Mouse (Mus musculus): ENCODE data around the gene Aggf1. TPM values are rescaled to one million over a fixed set of nuclear protein-coding genes. Genes with fewer than 3 reads are reported as not detected.
"Not testable (repeated sequence)": the region's sequence is repeated elsewhere in the genome, so short reads cannot be mapped to it uniquely, and the experiment has no call there.

Aggf1 gene
- polyA plus RNA-seq, 1 experiment, result 22.5 TPM

DNA sequence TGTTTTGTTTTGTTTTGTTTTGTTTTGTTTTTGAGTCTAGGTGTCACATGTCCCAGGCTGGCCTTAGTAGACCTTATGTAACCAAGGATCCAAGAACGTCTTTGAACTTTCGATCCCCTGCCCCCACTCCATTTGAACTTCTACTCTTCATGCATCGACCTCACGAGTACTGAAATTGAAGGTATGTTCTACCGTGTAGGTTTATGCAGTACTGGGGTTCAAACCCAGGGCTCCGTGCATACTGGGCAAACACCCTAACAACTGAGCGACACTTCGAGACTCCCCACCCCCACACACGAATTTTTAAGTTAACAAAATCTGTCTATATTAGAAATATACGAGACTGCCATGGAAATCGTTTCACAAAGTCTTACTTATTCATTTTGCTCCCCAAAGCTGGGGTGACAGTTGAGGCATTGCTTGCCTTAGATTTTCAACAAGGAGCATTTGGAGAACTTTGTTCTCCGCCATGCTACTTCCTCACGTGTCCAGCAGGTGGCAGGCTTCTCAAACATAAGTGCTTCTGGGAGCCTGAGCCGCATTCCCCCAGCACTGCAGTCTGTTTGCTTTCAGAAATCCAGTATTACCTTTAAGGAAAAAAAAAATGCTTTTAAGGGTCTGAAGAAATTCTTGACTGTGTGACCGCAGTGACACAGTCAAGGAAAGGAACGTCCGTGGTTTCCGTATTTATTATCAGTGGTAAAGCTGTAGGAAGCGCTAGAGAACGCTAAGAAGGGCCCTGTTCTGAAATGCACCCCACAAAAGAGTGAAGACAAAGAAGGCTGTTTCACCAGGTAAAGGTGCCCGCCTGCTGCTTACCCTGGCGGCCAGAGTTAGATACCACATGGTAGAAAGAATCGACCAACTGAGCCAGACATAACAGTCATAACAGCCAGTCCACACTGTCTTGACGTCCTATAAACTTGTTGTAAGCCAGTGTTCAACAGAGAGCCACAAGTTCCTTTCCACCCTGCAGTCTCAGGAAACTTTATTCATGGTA lies 15.0 kb upstream of the Aggf1 start:
- Histone ChIP-seq H3K27ac (ENCODE audit: control insufficient read depth, insufficient read depth, low read length) (no peak overlapping the region), H3K27me3 (ENCODE audit: control insufficient read depth, insufficient read depth, low read length) (no peaks in the 10 kb centered on the region), H3K4me1 (replicated peaks; ENCODE audit: control insufficient read depth, insufficient read depth, low read length) (peaks cover 5% of the 10 kb centered on the region; the same call in 1 of the 2 replicates), H3K4me3 (ENCODE audit: control insufficient read depth, insufficient read depth, low read length) (no peak overlapping the region), H3K36me3 (ENCODE audit: control insufficient read depth, insufficient read depth, low read length) (no peaks in the 10 kb centered on the region)
- peak; percentile 72 for DNase-seq
- TF ChIP-seq POLR2A (IDR thresholded peaks at IDR 0.05; ENCODE audit: control insufficient read depth, extremely low read depth, insufficient read depth, low read length, poor library complexity) (no peak), CTCF (IDR thresholded peaks at IDR 0.05; ENCODE audit: borderline replicate concordance, control insufficient read depth, extremely low read depth, insufficient read depth, low read length, poor library complexity) (peak; percentile 67; the same call in 1 of the 2 replicates)
- WGBS, result 31% methylated on average over 24 of the region's 24 CpGs

DNA sequence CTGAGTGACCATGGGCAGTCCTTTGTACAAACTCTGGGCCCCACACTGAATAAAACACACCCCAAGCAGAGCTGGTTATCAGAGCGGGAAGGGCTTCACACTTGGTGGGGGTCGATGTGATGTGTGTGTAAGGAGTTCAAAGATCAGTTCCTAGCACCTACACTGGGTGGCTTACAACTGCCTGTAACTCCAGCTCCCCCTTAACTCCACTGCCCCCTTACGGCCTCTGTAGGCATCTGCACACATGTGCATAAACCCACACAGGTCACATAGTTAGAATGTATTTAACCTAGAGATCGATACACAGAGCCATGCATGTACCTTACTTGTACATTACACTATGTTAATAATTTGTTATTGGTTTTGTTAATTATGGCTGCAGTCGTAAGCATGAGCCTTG lies 13.1 kb upstream of the Aggf1 start:
- WGBS, result 91% methylated on average over 5 of the region's 5 CpGs
- H3K4me1 ChIP-seq (replicated peaks; ENCODE audit: control insufficient read depth, insufficient read depth, low read length), result peaks cover 4% of the 10 kb centered on the region; the same call in 1 of the 2 replicates
- no peak for DNase-seq
- H3K27ac ChIP-seq (ENCODE audit: control insufficient read depth, insufficient read depth, low read length), result no peak overlapping the region
- H3K27me3 ChIP-seq (ENCODE audit: control insufficient read depth, insufficient read depth, low read length), result no peaks in the 10 kb centered on the region
- no peak for TF ChIP-seq CTCF (IDR thresholded peaks at IDR 0.05; ENCODE audit: borderline replicate concordance, control insufficient read depth, extremely low read depth, insufficient read depth, low read length, poor library complexity)
- no peak for TF ChIP-seq POLR2A (IDR thresholded peaks at IDR 0.05; ENCODE audit: control insufficient read depth, extremely low read depth, insufficient read depth, low read length, poor library complexity)
- H3K4me3 ChIP-seq (ENCODE audit: control insufficient read depth, insufficient read depth, low read length), result no peak overlapping the region
- no peaks in the 10 kb centered on the region for H3K36me3 ChIP-seq (ENCODE audit: control insufficient read depth, insufficient read depth, low read length)

DNA sequence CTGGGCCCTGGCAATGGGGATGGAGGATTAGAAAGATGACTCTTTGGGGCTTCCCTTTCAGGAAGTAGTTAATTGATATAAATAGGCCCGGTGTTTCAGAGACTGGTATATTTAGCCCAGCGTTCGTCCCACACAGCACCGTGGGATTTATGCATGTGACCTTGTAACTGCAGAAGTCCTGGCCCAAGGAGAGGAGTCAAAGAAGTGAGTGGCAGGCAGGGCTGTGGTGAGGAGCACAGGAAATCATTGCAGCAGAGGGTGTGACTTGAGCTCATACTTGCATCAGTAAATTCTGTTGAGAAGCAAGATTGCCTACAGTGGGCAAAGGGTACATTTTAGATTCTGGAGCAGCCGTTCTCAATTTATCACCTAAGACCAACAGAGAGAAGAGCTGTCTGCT lies 7.3 kb upstream of the Aggf1 start:
- Histone ChIP-seq H3K36me3 (ENCODE audit: control insufficient read depth, insufficient read depth, low read length) (no peaks in the 10 kb centered on the region), H3K4me3 (ENCODE audit: control insufficient read depth, insufficient read depth, low read length) (no peak overlapping the region), H3K27me3 (ENCODE audit: control insufficient read depth, insufficient read depth, low read length) (no peaks in the 10 kb centered on the region), H3K27ac (ENCODE audit: control insufficient read depth, insufficient read depth, low read length) (no peak overlapping the region), H3K4me1 (replicated peaks; ENCODE audit: control insufficient read depth, insufficient read depth, low read length) (no peaks in the 10 kb centered on the region)
- no peak for DNase-seq
- WGBS, result 17% methylated on average over 5 of the region's 5 CpGs
- TF ChIP-seq POLR2A (IDR thresholded peaks at IDR 0.05; ENCODE audit: control insufficient read depth, extremely low read depth, insufficient read depth, low read length, poor library complexity) (no peak), CTCF (IDR thresholded peaks at IDR 0.05; ENCODE audit: borderline replicate concordance, control insufficient read depth, extremely low read depth, insufficient read depth, low read length, poor library complexity) (no peak)

DNA sequence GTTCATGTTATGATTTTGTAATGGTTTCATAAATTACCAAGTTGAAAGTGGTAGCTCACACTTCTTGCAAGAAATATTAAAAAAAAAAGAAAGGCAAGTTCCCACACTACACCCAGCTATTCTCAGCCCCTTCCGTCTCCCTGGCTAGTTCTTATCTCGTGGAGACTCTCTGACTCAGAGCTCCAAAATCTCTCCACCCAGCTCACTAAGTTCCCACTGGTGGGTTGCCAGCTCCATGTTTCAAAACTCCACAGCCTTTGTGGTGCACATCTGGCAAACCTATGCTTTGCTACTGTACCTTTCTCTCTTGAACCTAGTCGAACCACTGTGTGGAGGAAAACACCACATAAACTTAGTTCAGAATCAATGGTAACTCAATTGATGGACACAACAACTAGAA lies 3.5 kb upstream of the Aggf1 start:
- TF ChIP-seq POLR2A (IDR thresholded peaks at IDR 0.05; ENCODE audit: control insufficient read depth, extremely low read depth, insufficient read depth, low read length, poor library complexity) (no peak), CTCF (IDR thresholded peaks at IDR 0.05; ENCODE audit: borderline replicate concordance, control insufficient read depth, extremely low read depth, insufficient read depth, low read length, poor library complexity) (no peak)
- Histone ChIP-seq H3K27ac (ENCODE audit: control insufficient read depth, insufficient read depth, low read length) (no peak overlapping the region), H3K4me3 (ENCODE audit: control insufficient read depth, insufficient read depth, low read length) (no peak overlapping the region), H3K36me3 (ENCODE audit: control insufficient read depth, insufficient read depth, low read length) (no peaks in the 10 kb centered on the region), H3K27me3 (ENCODE audit: control insufficient read depth, insufficient read depth, low read length) (no peaks in the 10 kb centered on the region), H3K4me1 (replicated peaks; ENCODE audit: control insufficient read depth, insufficient read depth, low read length) (peaks cover 7% of the 10 kb centered on the region)
- 89% methylated on average over 3 of the region's 3 CpGs for WGBS
- DNase-seq, result no peak

DNA sequence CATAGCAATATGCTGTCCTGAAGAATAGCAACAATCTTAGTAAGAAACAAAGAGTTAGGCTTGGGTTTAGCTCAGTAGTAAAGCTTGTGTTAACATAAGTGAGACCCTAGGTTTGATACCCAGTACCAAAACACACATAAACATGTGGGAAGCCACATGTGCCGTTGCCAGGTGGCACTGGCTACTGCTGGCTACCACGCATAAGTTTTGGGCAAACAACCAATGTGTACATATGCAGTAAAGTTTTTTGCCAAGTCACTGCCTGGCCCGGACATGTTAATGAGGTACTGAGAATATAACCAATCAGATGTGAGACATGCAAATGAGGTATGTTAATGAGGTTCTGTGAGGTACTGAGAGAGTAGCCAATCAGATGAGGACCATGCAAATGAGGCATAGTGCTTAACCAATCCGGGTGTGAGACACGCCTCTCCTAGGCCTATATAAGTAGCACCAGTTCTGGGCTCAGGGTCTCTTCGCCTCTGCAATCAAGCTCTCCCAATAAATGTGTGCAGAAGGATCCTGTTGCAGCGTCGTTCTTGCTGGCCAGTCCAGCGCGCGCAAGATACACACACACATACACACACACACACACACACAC lies 1.6 kb upstream of the Aggf1 start:
- H3K36me3 ChIP-seq (ENCODE audit: control insufficient read depth, insufficient read depth, low read length); H3K27ac ChIP-seq (ENCODE audit: control insufficient read depth, insufficient read depth, low read length); H3K4me3 ChIP-seq (ENCODE audit: control insufficient read depth, insufficient read depth, low read length); DNase-seq; H3K27me3 ChIP-seq (ENCODE audit: control insufficient read depth, insufficient read depth, low read length): not testable (repeated sequence)
- WGBS, result 98% methylated on average over 11 of the region's 11 CpGs
- H3K4me1 ChIP-seq (replicated peaks; ENCODE audit: control insufficient read depth, insufficient read depth, low read length), result peaks cover 10% of the 10 kb centered on the region

DNA sequence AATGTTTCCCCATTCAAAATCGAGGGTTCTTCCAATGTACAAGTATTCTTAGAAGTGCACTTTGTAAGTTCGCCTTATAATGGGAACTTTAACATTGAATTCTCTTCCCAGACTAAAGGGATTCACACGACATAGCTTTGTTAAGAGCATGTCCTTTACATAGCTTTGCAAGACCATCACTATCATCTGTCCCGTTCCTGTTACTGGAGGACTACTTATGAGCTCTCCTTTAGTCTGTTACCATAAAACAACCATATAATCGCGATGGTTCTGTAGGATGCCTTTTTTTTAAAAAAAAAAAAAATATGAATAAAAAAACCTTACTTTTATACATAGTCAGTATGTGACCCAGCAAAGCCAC lies 382 bp upstream of the Aggf1 start:
- Histone ChIP-seq H3K27me3 (ENCODE audit: control insufficient read depth, insufficient read depth, low read length) (no peaks in the 10 kb centered on the region), H3K4me1 (replicated peaks; ENCODE audit: control insufficient read depth, insufficient read depth, low read length) (peaks cover 10% of the 10 kb centered on the region), H3K36me3 (ENCODE audit: control insufficient read depth, insufficient read depth, low read length) (peaks cover 6% of the 10 kb centered on the region), H3K27ac (ENCODE audit: control insufficient read depth, insufficient read depth, low read length) (no peak overlapping the region), H3K4me3 (ENCODE audit: control insufficient read depth, insufficient read depth, low read length) (no peak overlapping the region)
- DNase-seq, result no peak
- WGBS, result 26% methylated on average over 6 of the region's 6 CpGs
- TF ChIP-seq CTCF (IDR thresholded peaks at IDR 0.05; ENCODE audit: borderline replicate concordance, control insufficient read depth, extremely low read depth, insufficient read depth, low read length, poor library complexity) (no peak), POLR2A (IDR thresholded peaks at IDR 0.05; ENCODE audit: control insufficient read depth, extremely low read depth, insufficient read depth, low read length, poor library complexity) (no peak)
